ENCODE assay signal across 23 mouse cellular contexts in genomic region chr11:56985457-56985856, GRCm38 (mm10). TPM values are rescaled to one million over a fixed set of nuclear protein-coding genes. Genes with fewer than 3 reads are reported as not detected.
"Had no signal": no experiment of that assay in that cellular context is flagged by ENCODE, and none has a peak within 500 bp of the region (broad histone marks: within the 10 kb centered on the region; RNA-seq: fewer than 3 reads in every experiment).

No protein-coding gene starts in this region.

- H3K27me3 ChIP-seq: heart, embryonic 13.5 days; heart, embryonic 15.5 days; hindbrain, embryonic 13.5 days; hindbrain, embryonic 15.5 days; limb, embryonic 13.5 days; limb, embryonic 15.5 days had no signal

- H3K4me3 ChIP-seq: heart, adult 2 months; heart, embryonic 13.5 days; heart, embryonic 15.5 days; hindbrain, embryonic 13.5 days; hindbrain, embryonic 15.5 days; limb, embryonic 13.5 days; limb, embryonic 15.5 days had no signal

- H3K9ac ChIP-seq: forebrain, postnatal 0 days; heart, embryonic 13.5 days; heart, embryonic 15.5 days; hindbrain, embryonic 13.5 days; hindbrain, embryonic 15.5 days; limb, embryonic 13.5 days; limb, embryonic 15.5 days had no signal

- H3K27ac ChIP-seq: heart, adult 2 months; heart, embryonic 13.5 days; heart, embryonic 15.5 days; hindbrain, embryonic 13.5 days; hindbrain, embryonic 15.5 days; hindbrain, postnatal 0 days; limb, embryonic 13.5 days; limb, embryonic 15.5 days had no signal

- H3K4me1 ChIP-seq: heart, embryonic 13.5 days; heart, embryonic 15.5 days; hindbrain, embryonic 13.5 days; hindbrain, embryonic 15.5 days; limb, embryonic 13.5 days; limb, embryonic 15.5 days had no signal

- H3K36me3 ChIP-seq: heart, embryonic 13.5 days; heart, embryonic 15.5 days; hindbrain, embryonic 13.5 days; hindbrain, embryonic 15.5 days; limb, embryonic 13.5 days; limb, embryonic 15.5 days had no signal

- H3K9me3 ChIP-seq: heart, embryonic 13.5 days; heart, embryonic 15.5 days; hindbrain, embryonic 13.5 days; hindbrain, embryonic 15.5 days; limb, embryonic 13.5 days; limb, embryonic 15.5 days had no signal

- DNase-seq: forebrain, postnatal 0 days; gastrocnemius, postnatal 14 days; gastrocnemius, postnatal 36 days; heart, adult 11 months; heart, adult 2 months; heart, postnatal 14 days; heart, postnatal 36 days; kidney, adult 18-20 months; kidney, adult 8-10 months; kidney, postnatal 25 days; layer of hippocampus, adult 9-11 months; layer of hippocampus, postnatal 36 days; left cerebral cortex, postnatal 4 days had no signal

- ATAC-seq: forebrain, postnatal 0 days; hindbrain, postnatal 0 days; intestine, embryonic 16.5 days had no signal

- H3K4me2 ChIP-seq: heart, embryonic 11.5 days; heart, embryonic 13.5 days; heart, embryonic 15.5 days; hindbrain, embryonic 13.5 days; hindbrain, embryonic 15.5 days; limb, embryonic 13.5 days; limb, embryonic 15.5 days had no signal

RNA-seq across cellular contexts. Expression of gene Gria1, which starts 25.7 kb away (rescaled TPM):
- polyA plus RNA-seq: liver, adult 2 months had no signal
